Mouse (Mus musculus) kidney, embryonic 15.5 days (tissue): ENCODE results near the gene Mmp15. TPM values are rescaled to one million over a fixed set of nuclear protein-coding genes. Genes with fewer than 3 reads are reported as not detected.
A peak's percentile ranks its signal among the peaks of the same experiment; 100 is the strongest.

ENCODE experiments used
- ATAC-seq: fragments of 200-750 bp; cut with Nextera tagmentation; replicated peaks from 2 replicates; pipeline ENCODE4 v1.8.0; 2017; ENCODE audit warnings: moderate TSS enrichment; ENCODE audit not compliant: low FRiP score
- H3K27ac ChIP-seq: fragments of 300-500 bp; sonication (generic); 2 replicates; pipeline ENCODE4 v1.5.1; 2015; ENCODE audit warnings: mild to moderate bottlenecking, inconsistent platforms
- H3K27me3 ChIP-seq: fragments of 300-500 bp; sonication (generic); 2 replicates; pipeline ENCODE4 v1.6.1; 2015; ENCODE audit warnings: inconsistent platforms
- H3K36me3 ChIP-seq: fragments of 300-500 bp; sonication (generic); 2 replicates; pipeline ENCODE4 v1.6.1; 2015; ENCODE audit warnings: inconsistent platforms
- H3K4me1 ChIP-seq: fragments of 300-500 bp; sonication (generic); 2 replicates; pipeline ENCODE4 v1.6.1; 2015; ENCODE audit warnings: inconsistent platforms
- H3K4me2 ChIP-seq: fragments of 300-500 bp; sonication (generic); 2 replicates; pipeline ENCODE4 v1.6.1; 2015; ENCODE audit warnings: moderate library complexity, mild to moderate bottlenecking, inconsistent platforms
- H3K4me3 ChIP-seq: fragments of 300-500 bp; sonication (generic); replicated peaks from 2 replicates; pipeline ENCODE4 v1.5.1; 2015; ENCODE audit warnings: mild to moderate bottlenecking, inconsistent platforms
- H3K9ac ChIP-seq: fragments of 300-500 bp; sonication (generic); 2 replicates; pipeline ENCODE4 v1.6.1; 2015; ENCODE audit warnings: mild to moderate bottlenecking, inconsistent platforms
- H3K9me3 ChIP-seq: fragments of 300-500 bp; sonication (generic); replicated peaks from 2 replicates; pipeline ENCODE4 v1.6.1; 2016; ENCODE audit warnings: inconsistent platforms
- WGBS: fragments of 180-500 bp; shearing (Covaris S2); methylation state at CpG from one replicate; pipeline ENCODE4 v1.1.7; 2015; ENCODE audit warnings: mixed read lengths; 5-methylcytosine and 5-hydroxymethylcytosine counted together
- polyA plus RNA-seq: library from polyadenylated mRNA; unstranded; fragments of >200 nt; fragmentation: Nextera tagmentation; extraction: Ambion mirVana; gene quantifications from 2 replicates; pipeline ENCODE4 v1.2.1, GENCODE M21; 2015

The Mmp15 gene
- polyA plus RNA-seq, 1 experiment from 2014 or later = 12.3 TPM

- no peaks in the 10 kb centered on the region for H3K9me3 ChIP-seq
- ATAC-seq = no peak
Measured at GRCm38 (mm10) chr8:95386037-95386436, 34.0 kb downstream of the Mmp15 start.

GRCm38 (mm10) chr8:95387221-95387620 lies 35.2 kb downstream of the Mmp15 start:
- ATAC-seq = no peak
- Histone ChIP-seq H3K9me3 (no peaks in the 10 kb centered on the region), H3K4me1 (peaks cover 8% of the 10 kb centered on the region; the same call in 1 of the 2 replicates), H3K36me3 (no peaks in the 10 kb centered on the region), H3K4me2 (no peak overlapping the region), H3K27me3 (no peaks in the 10 kb centered on the region), H3K9ac (no peak overlapping the region), H3K4me3 (no peak overlapping the region), H3K27ac (no peak overlapping the region)
- 84% methylated on average over 10 of the region's 10 CpGs for WGBS

More at GRCm38 (mm10) chr8:95386037-95386436, 34.0 kb downstream of the Mmp15 start:
- Histone ChIP-seq H3K27ac (no peak overlapping the region), H3K36me3 (no peaks in the 10 kb centered on the region), H3K27me3 (no peaks in the 10 kb centered on the region), H3K9ac (no peak overlapping the region), H3K4me1 (peaks cover 7% of the 10 kb centered on the region; the same call in 1 of the 2 replicates), H3K4me2 (no peak overlapping the region), H3K4me3 (no peak overlapping the region)
- 68% methylated on average over 5 of the region's 5 CpGs for whole genome bisulfite sequencing

GRCm38 (mm10) chr8:95387936-95388335 lies 35.9 kb downstream of the Mmp15 start:
- Histone ChIP-seq H3K4me3 (no peak overlapping the region), H3K27me3 (no peaks in the 10 kb centered on the region), H3K9ac (no peak overlapping the region), H3K9me3 (no peaks in the 10 kb centered on the region), H3K4me2 (no peak overlapping the region), H3K27ac (no peak overlapping the region), H3K4me1 (peaks cover 8% of the 10 kb centered on the region; the same call in 1 of the 2 replicates), H3K36me3 (no peaks in the 10 kb centered on the region)
- ATAC-seq = no peak
- WGBS = 79% methylated on average over 7 of the region's 7 CpGs

- Histone ChIP-seq H3K4me2 (no peak overlapping the region), H3K27ac (no peak overlapping the region), H3K9me3 (no peaks in the 10 kb centered on the region), H3K9ac (no peak overlapping the region), H3K27me3 (no peaks in the 10 kb centered on the region), H3K4me1 (peaks cover 13% of the 10 kb centered on the region), H3K36me3 (no peaks in the 10 kb centered on the region), H3K4me3 (no peak overlapping the region)
- 61% methylated on average over 4 of the region's 4 CpGs for WGBS
- ATAC-seq = no peak
Measured at GRCm38 (mm10) chr8:95390312-95390711, 38.2 kb downstream of the Mmp15 start.

- Histone ChIP-seq H3K4me2 (no peak overlapping the region), H3K4me3 (no peak overlapping the region), H3K36me3 (no peaks in the 10 kb centered on the region), H3K27me3 (no peaks in the 10 kb centered on the region), H3K4me1 (peaks cover 19% of the 10 kb centered on the region), H3K9me3 (no peaks in the 10 kb centered on the region), H3K27ac (peak overlapping the region; percentile 73), H3K9ac (no peak overlapping the region)
- WGBS = 51% methylated on average over 7 of the region's 7 CpGs
- no peak for ATAC-seq
Measured at GRCm38 (mm10) chr8:95391101-95391500, 39.0 kb downstream of the Mmp15 start.

GRCm38 (mm10) chr8:95392604-95393003 lies 40.5 kb downstream of the Mmp15 start:
- peak overlapping the region; percentile 73 for H3K27ac ChIP-seq
- ATAC-seq = peak; percentile 44
- H3K4me2 ChIP-seq = no peak overlapping the region
- H3K36me3 ChIP-seq = no peaks in the 10 kb centered on the region
- H3K4me1 ChIP-seq = peaks cover 34% of the 10 kb centered on the region
- no peak overlapping the region for H3K4me3 ChIP-seq
- H3K27me3 ChIP-seq = no peaks in the 10 kb centered on the region
- no peak overlapping the region for H3K9ac ChIP-seq
- WGBS = 78% methylated on average over 5 of the region's 5 CpGs
- no peaks in the 10 kb centered on the region for H3K9me3 ChIP-seq

- Histone ChIP-seq H3K9ac (no peak overlapping the region), H3K4me2 (no peak overlapping the region), H3K4me1 (peaks cover 30% of the 10 kb centered on the region), H3K27me3 (no peaks in the 10 kb centered on the region), H3K36me3 (no peaks in the 10 kb centered on the region), H3K9me3 (no peaks in the 10 kb centered on the region), H3K27ac (peak overlapping the region; percentile 70), H3K4me3 (no peak overlapping the region)
- peak; percentile 34 for ATAC-seq
- 28% methylated on average over 8 of the region's 8 CpGs for WGBS
Measured at GRCm38 (mm10) chr8:95395186-95395918, 43.3 kb downstream of the Mmp15 start.

GRCm38 (mm10) chr8:95396752-95397151 lies 44.7 kb downstream of the Mmp15 start:
- ATAC-seq = no peak
- H3K9ac ChIP-seq = no peak overlapping the region
- H3K27ac ChIP-seq = peak overlapping the region; percentile 70

GRCm38 (mm10) chr8:95397201-95397600 lies 45.1 kb downstream of the Mmp15 start:
- 64% methylated on average over 5 of the region's 5 CpGs for WGBS
- Histone ChIP-seq H3K27ac (peak overlapping the region; percentile 70; the same call in 1 of the 2 replicates), H3K4me1 (peaks cover 26% of the 10 kb centered on the region), H3K9me3 (no peaks in the 10 kb centered on the region), H3K36me3 (no peaks in the 10 kb centered on the region), H3K4me3 (no peak overlapping the region), H3K4me2 (no peak overlapping the region), H3K27me3 (no peaks in the 10 kb centered on the region), H3K9ac (no peak overlapping the region)
- ATAC-seq = no peak

More at GRCm38 (mm10) chr8:95396752-95397151, 44.7 kb downstream of the Mmp15 start:
- Histone ChIP-seq H3K36me3 (no peaks in the 10 kb centered on the region), H3K4me1 (peaks cover 26% of the 10 kb centered on the region), H3K27me3 (no peaks in the 10 kb centered on the region), H3K4me3 (no peak overlapping the region), H3K4me2 (no peak overlapping the region), H3K9me3 (no peaks in the 10 kb centered on the region)
- 37% methylated on average over 11 of the region's 11 CpGs for WGBS

- Histone ChIP-seq H3K27me3 (no peaks in the 10 kb centered on the region), H3K27ac (no peak overlapping the region), H3K4me2 (no peak overlapping the region), H3K9me3 (no peaks in the 10 kb centered on the region), H3K36me3 (no peaks in the 10 kb centered on the region), H3K4me3 (no peak overlapping the region), H3K4me1 (peaks cover 26% of the 10 kb centered on the region), H3K9ac (no peak overlapping the region)
- 83% methylated on average over 9 of the region's 9 CpGs for WGBS
- no peak for ATAC-seq
Measured at GRCm38 (mm10) chr8:95399131-95399530, 47.1 kb downstream of the Mmp15 start.

- Histone ChIP-seq H3K4me2 (no peak overlapping the region), H3K36me3 (no peaks in the 10 kb centered on the region), H3K9me3 (no peaks in the 10 kb centered on the region), H3K4me3 (no peak overlapping the region), H3K4me1 (peaks cover 15% of the 10 kb centered on the region), H3K9ac (no peak overlapping the region), H3K27me3 (no peaks in the 10 kb centered on the region), H3K27ac (no peak overlapping the region)
- ATAC-seq = no peak
- WGBS = 78% methylated on average over 7 of the region's 7 CpGs
Measured at GRCm38 (mm10) chr8:95401091-95401490, 49.0 kb downstream of the Mmp15 start.

- ATAC-seq = no peak
- peak overlapping the region; percentile 25; the same call in 1 of the 2 replicates for H3K27ac ChIP-seq
Measured at GRCm38 (mm10) chr8:95409518-95409917, 57.5 kb downstream of the Mmp15 start.

More at GRCm38 (mm10) chr8:95409518-95409917, 57.5 kb downstream of the Mmp15 start:
- 58% methylated on average over 5 of the region's 5 CpGs for WGBS
- Histone ChIP-seq H3K4me2 (no peak overlapping the region), H3K4me1 (0 out of 2 replicates have a peak, but pooled peaks cover 7% of the 10 kb centered on the region), H3K9me3 (no peaks in the 10 kb centered on the region), H3K9ac (no peak overlapping the region), H3K27me3 (no peaks in the 10 kb centered on the region), H3K36me3 (no peaks in the 10 kb centered on the region), H3K4me3 (no peak overlapping the region)
